Mouse (Mus musculus): ENCODE data around the gene Prdx3. TPM values are rescaled to one million over a fixed set of nuclear protein-coding genes. Genes with fewer than 3 reads are reported as not detected.

Gene Prdx3
- 89.7 and 103 TPM in 2 replicates for polyA plus RNA-seq (2014; fragmentation: Nextera tagmentation; extraction: Ambion mirVana)

DNA sequence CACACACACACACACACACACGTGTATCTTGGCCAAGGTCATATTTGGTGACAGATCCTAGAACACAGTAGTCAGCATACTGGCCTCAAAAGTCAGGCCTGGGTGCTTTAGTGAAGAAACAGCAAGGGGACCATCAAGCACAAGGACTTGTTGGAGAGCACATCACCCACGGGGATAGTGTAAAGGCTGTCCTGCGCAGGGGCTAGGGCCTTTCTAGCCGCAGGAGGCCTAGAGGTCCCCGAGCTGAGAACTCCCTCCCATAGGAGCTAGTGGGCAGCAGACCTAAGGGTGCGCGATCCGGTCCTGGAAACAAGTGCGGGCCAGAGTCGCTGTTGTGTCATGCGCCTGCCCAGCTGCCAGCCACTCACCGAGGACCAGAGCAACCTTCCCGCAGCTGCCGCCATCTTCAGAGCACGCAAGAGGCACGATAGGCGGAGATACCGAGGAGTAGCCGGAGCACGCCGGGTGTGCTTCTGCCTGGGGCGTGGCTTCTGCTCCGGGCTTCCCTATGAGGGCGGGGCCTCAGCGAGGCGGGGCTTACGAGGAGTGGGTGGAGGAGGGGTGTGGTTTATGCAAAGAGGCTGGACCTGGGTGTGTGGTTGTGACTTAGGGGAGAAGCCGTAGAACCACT lies at the start of gene Prdx3:
TSS of gene Prdx3 (minus strand) at position 493 of the 631 bp plus-strand sequence.
- DNase-seq (ENCODE audit: low spot score), result peak; percentile 96
- under 1% methylated on average over 28 of the region's 28 CpGs for WGBS
- H3K4me3 ChIP-seq (ENCODE audit: low read depth, low read length), result peak within 1 kb of the TSS; percentile 49
- peak within 1 kb of the TSS; percentile 60; the same call in 1 of the 2 replicates for H3K27ac ChIP-seq (ENCODE audit: low read depth, low read length)
- H3K4me2 ChIP-seq (ENCODE audit: low read length), result peak within 1 kb of the TSS; percentile 68
- no peaks in the 10 kb centered on the region for H3K27me3 ChIP-seq (replicated peaks; ENCODE audit: control insufficient read depth, insufficient read depth, low read length)
- ATAC-seq, result peak; percentile 98
- 0 out of 2 replicates have a peak, but pooled peaks cover 10% of the 10 kb centered on the region for H3K36me3 ChIP-seq (ENCODE audit: control insufficient read depth, insufficient read depth, low read length)
- peak within 1 kb of the TSS; percentile 69 for H3K9ac ChIP-seq (ENCODE audit: low read length)
- H3K9me3 ChIP-seq (replicated peaks; ENCODE audit: control insufficient read depth, low read length), result no peaks in the 10 kb centered on the region
- no peaks in the 10 kb centered on the region for H3K4me1 ChIP-seq (ENCODE audit: control insufficient read depth, insufficient read depth, low read length)

- WGBS, result 85% methylated on average over 6 of the region's 6 CpGs
- H3K9ac ChIP-seq (ENCODE audit: low read length), result no peak overlapping the region
- H3K9me3 ChIP-seq (replicated peaks; ENCODE audit: control insufficient read depth, low read length), result no peaks in the 10 kb centered on the region
- H3K4me1 ChIP-seq (ENCODE audit: control insufficient read depth, insufficient read depth, low read length), result no peaks in the 10 kb centered on the region
- H3K27ac ChIP-seq (ENCODE audit: low read depth, low read length), result no peak overlapping the region
- H3K27me3 ChIP-seq (replicated peaks; ENCODE audit: control insufficient read depth, insufficient read depth, low read length), result no peaks in the 10 kb centered on the region
- no peak overlapping the region for H3K4me3 ChIP-seq (ENCODE audit: low read depth, low read length)
- ATAC-seq (no peak), DNase-seq (ENCODE audit: low spot score) (no peak)
- H3K36me3 ChIP-seq (ENCODE audit: control insufficient read depth, insufficient read depth, low read length), result no peaks in the 10 kb centered on the region
- H3K4me2 ChIP-seq (ENCODE audit: low read length), result no peak overlapping the region
Measured at GRCm38 (mm10) chr19:60916869-60917570, 42.7 kb upstream of the Prdx3 start.

- H3K36me3 ChIP-seq (ENCODE audit: control insufficient read depth, insufficient read depth, low read length), result no peaks in the 10 kb centered on the region
- no peak for ATAC-seq
- 93% methylated on average over 3 of the region's 3 CpGs for WGBS
Measured at GRCm38 (mm10) chr19:60915862-60916261, 41.5 kb upstream of the Prdx3 start.

GRCm38 (mm10) chr19:60915236-60915635 lies 40.9 kb upstream of the Prdx3 start:
- Histone ChIP-seq H3K4me3 (ENCODE audit: low read depth, low read length) (no peak overlapping the region), H3K27ac (ENCODE audit: low read depth, low read length) (no peak overlapping the region), H3K9ac (ENCODE audit: low read length) (no peak overlapping the region), H3K9me3 (replicated peaks; ENCODE audit: control insufficient read depth, low read length) (no peaks in the 10 kb centered on the region), H3K27me3 (replicated peaks; ENCODE audit: control insufficient read depth, insufficient read depth, low read length) (no peaks in the 10 kb centered on the region), H3K36me3 (ENCODE audit: control insufficient read depth, insufficient read depth, low read length) (no peaks in the 10 kb centered on the region), H3K4me1 (ENCODE audit: control insufficient read depth, insufficient read depth, low read length) (no peaks in the 10 kb centered on the region), H3K4me2 (ENCODE audit: low read length) (no peak overlapping the region)
- ATAC-seq (no peak), DNase-seq (ENCODE audit: low spot score) (no peak)
- 80% methylated on average over 4 of the region's 4 CpGs for WGBS

More at GRCm38 (mm10) chr19:60915862-60916261, 41.5 kb upstream of the Prdx3 start:
- Histone ChIP-seq H3K9me3 (replicated peaks; ENCODE audit: control insufficient read depth, low read length) (no peaks in the 10 kb centered on the region), H3K27ac (ENCODE audit: low read depth, low read length) (no peak overlapping the region), H3K4me2 (ENCODE audit: low read length) (no peak overlapping the region), H3K4me3 (ENCODE audit: low read depth, low read length) (no peak overlapping the region), H3K27me3 (replicated peaks; ENCODE audit: control insufficient read depth, insufficient read depth, low read length) (no peaks in the 10 kb centered on the region), H3K9ac (ENCODE audit: low read length) (no peak overlapping the region), H3K4me1 (ENCODE audit: control insufficient read depth, insufficient read depth, low read length) (no peaks in the 10 kb centered on the region)
- DNase-seq (ENCODE audit: low spot score), result no peak

- ATAC-seq (no peak), DNase-seq (ENCODE audit: low spot score) (no peak)
- no peak overlapping the region for H3K4me2 ChIP-seq (ENCODE audit: low read length)
- H3K27me3 ChIP-seq (replicated peaks; ENCODE audit: control insufficient read depth, insufficient read depth, low read length), result no peaks in the 10 kb centered on the region
- no peaks in the 10 kb centered on the region for H3K4me1 ChIP-seq (ENCODE audit: control insufficient read depth, insufficient read depth, low read length)
- no peak overlapping the region for H3K4me3 ChIP-seq (ENCODE audit: low read depth, low read length)
- H3K9me3 ChIP-seq (replicated peaks; ENCODE audit: control insufficient read depth, low read length), result no peaks in the 10 kb centered on the region
- no peak overlapping the region for H3K9ac ChIP-seq (ENCODE audit: low read length)
- H3K36me3 ChIP-seq (ENCODE audit: control insufficient read depth, insufficient read depth, low read length), result no peaks in the 10 kb centered on the region
- WGBS, result 83% methylated on average over 2 of the region's 2 CpGs
- no peak overlapping the region for H3K27ac ChIP-seq (ENCODE audit: low read depth, low read length)
Measured at GRCm38 (mm10) chr19:60911653-60912052, 37.3 kb upstream of the Prdx3 start.

DNA sequence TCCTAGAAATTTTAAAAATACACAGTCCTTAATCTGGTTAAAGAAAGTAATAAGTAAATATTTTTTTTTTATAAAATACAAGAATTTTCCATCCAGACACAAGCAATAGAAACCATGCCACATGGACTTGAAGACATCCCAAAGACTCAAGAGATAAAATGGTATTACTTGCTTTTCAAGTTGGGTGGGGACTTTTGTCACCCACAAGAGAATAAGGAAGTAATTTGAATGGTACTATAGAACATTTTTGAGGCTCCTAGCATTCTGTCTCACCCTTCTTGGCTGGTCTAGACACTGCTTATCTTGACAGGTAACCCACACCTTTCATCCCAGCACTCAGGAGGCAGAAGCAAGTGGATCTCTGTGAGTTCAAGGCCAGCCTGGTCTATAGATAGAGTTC lies 35.9 kb upstream of the Prdx3 start:
- H3K4me1 ChIP-seq (ENCODE audit: control insufficient read depth, insufficient read depth, low read length), result no peaks in the 10 kb centered on the region
- H3K4me2 ChIP-seq (ENCODE audit: low read length), result no peak overlapping the region
- no peak for ATAC-seq
- no peak for DNase-seq (ENCODE audit: low spot score)
- H3K9me3 ChIP-seq (replicated peaks; ENCODE audit: control insufficient read depth, low read length), result no peaks in the 10 kb centered on the region
- H3K36me3 ChIP-seq (ENCODE audit: control insufficient read depth, insufficient read depth, low read length), result no peaks in the 10 kb centered on the region
- no peaks in the 10 kb centered on the region for H3K27me3 ChIP-seq (replicated peaks; ENCODE audit: control insufficient read depth, insufficient read depth, low read length)
- H3K9ac ChIP-seq (ENCODE audit: low read length), result no peak overlapping the region
- H3K27ac ChIP-seq (ENCODE audit: low read depth, low read length), result no peak overlapping the region
- no peak overlapping the region for H3K4me3 ChIP-seq (ENCODE audit: low read depth, low read length)

DNA sequence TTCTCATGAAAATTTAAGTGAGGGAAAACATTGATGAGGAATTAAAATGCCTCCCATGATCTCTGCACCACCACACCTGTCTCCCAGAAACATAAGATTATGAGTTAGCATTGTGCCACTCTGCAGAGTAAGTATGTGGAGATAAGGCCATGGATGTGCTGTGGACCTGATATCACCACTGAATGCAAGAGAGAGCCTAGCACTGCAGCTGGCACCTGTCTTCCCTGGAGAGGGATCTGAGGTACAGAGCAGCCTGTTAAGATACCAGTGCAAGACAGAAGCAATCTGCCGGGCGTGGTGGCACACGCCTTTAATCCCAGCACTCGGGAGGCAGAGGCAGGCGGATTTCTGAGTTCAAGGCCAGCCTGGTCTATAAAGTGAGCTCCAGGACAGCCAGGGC lies 31.1 kb upstream of the Prdx3 start:
- no peaks in the 10 kb centered on the region for H3K36me3 ChIP-seq (ENCODE audit: control insufficient read depth, insufficient read depth, low read length)
- no peak overlapping the region for H3K4me3 ChIP-seq (ENCODE audit: low read depth, low read length)
- no peaks in the 10 kb centered on the region for H3K27me3 ChIP-seq (replicated peaks; ENCODE audit: control insufficient read depth, insufficient read depth, low read length)
- H3K9ac ChIP-seq (ENCODE audit: low read length), result no peak overlapping the region
- no peak overlapping the region for H3K27ac ChIP-seq (ENCODE audit: low read depth, low read length)
- ATAC-seq, result no peak
- H3K4me2 ChIP-seq (ENCODE audit: low read length), result no peak overlapping the region
- DNase-seq (ENCODE audit: low spot score), result no peak
- no peaks in the 10 kb centered on the region for H3K9me3 ChIP-seq (replicated peaks; ENCODE audit: control insufficient read depth, low read length)
- H3K4me1 ChIP-seq (ENCODE audit: control insufficient read depth, insufficient read depth, low read length), result no peaks in the 10 kb centered on the region
- WGBS, result 98% methylated on average over 4 of the region's 5 CpGs

GRCm38 (mm10) chr19:60903971-60904370 lies 29.6 kb upstream of the Prdx3 start:
- ATAC-seq (no peak), DNase-seq (ENCODE audit: low spot score) (no peak)
- H3K27me3 ChIP-seq (replicated peaks; ENCODE audit: control insufficient read depth, insufficient read depth, low read length), result no peaks in the 10 kb centered on the region
- no peaks in the 10 kb centered on the region for H3K36me3 ChIP-seq (ENCODE audit: control insufficient read depth, insufficient read depth, low read length)
- H3K4me1 ChIP-seq (ENCODE audit: control insufficient read depth, insufficient read depth, low read length), result no peaks in the 10 kb centered on the region
- 81% methylated on average over 1 of the region's 1 CpGs for WGBS
- H3K4me2 ChIP-seq (ENCODE audit: low read length), result no peak overlapping the region
- H3K9ac ChIP-seq (ENCODE audit: low read length), result no peak overlapping the region
- H3K27ac ChIP-seq (ENCODE audit: low read depth, low read length), result no peak overlapping the region
- no peak overlapping the region for H3K4me3 ChIP-seq (ENCODE audit: low read depth, low read length)
- no peaks in the 10 kb centered on the region for H3K9me3 ChIP-seq (replicated peaks; ENCODE audit: control insufficient read depth, low read length)

GRCm38 (mm10) chr19:60903139-60903538 lies 28.8 kb upstream of the Prdx3 start:
- Histone ChIP-seq H3K4me2 (ENCODE audit: low read length) (no peak overlapping the region), H3K9ac (ENCODE audit: low read length) (no peak overlapping the region), H3K36me3 (ENCODE audit: control insufficient read depth, insufficient read depth, low read length) (no peaks in the 10 kb centered on the region), H3K4me3 (ENCODE audit: low read depth, low read length) (no peak overlapping the region), H3K4me1 (ENCODE audit: control insufficient read depth, insufficient read depth, low read length) (no peaks in the 10 kb centered on the region), H3K9me3 (replicated peaks; ENCODE audit: control insufficient read depth, low read length) (no peaks in the 10 kb centered on the region), H3K27ac (ENCODE audit: low read depth, low read length) (no peak overlapping the region), H3K27me3 (replicated peaks; ENCODE audit: control insufficient read depth, insufficient read depth, low read length) (no peaks in the 10 kb centered on the region)
- WGBS, result 83% methylated on average over 1 of the region's 1 CpGs
- ATAC-seq, result no peak
- no peak for DNase-seq (ENCODE audit: low spot score)

Data from forebrain, embryonic 14.5 days (tissue).